Mouse (Mus musculus): ENCODE data around the gene Pfkp.

- no peak for TF ChIP-seq ZC3H11A (IDR thresholded peaks at IDR 0.05; ENCODE audit: borderline replicate concordance, low read depth, low read length)
- TF ChIP-seq ZNF384 (IDR thresholded peaks at IDR 0.05; ENCODE audit: low read depth, low read length) = no peak
- TF ChIP-seq CHD2 (IDR thresholded peaks at IDR 0.05; ENCODE audit: low read depth, low read length) = no peak
- no peak for TF ChIP-seq MAFK (IDR thresholded peaks at IDR 0.05; ENCODE audit: insufficient read depth, low read depth, low read length)
Observed at GRCm38 (mm10) chr13:6647067-6647991, 1.2 kb downstream of the Pfkp start.
